Mouse (Mus musculus) thymus, postnatal 10 days (tissue): ENCODE measurements around the gene Emc8.

ENCODE experiments used
- DNase-seq, 2 experiments: peaks; one replicate each; pipeline ENCODE4 v3.0.0; 2021; ENCODE audit warnings: low spot score in 2 of 2

Emc8 gene

DNA sequence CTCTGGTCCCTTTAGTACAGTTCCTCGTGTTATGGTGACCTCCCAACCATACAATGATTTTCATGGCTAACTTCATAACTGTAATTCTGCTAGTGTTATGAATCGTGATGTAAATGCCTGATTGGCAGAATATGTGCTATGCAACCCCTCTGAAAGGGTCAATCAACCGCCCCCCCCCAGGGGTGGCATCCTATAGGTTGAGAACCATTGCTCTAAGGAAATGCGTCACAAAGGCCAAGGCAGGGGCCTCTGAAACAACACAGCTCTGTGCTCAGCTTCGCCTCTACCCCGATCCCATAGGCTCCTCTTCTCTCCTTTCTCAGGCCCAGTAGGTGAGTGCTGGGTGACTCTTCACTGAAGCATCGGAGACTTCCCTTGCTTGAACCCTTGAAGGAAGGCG lies 17.2 kb upstream of the Emc8 start:
- no peak for DNase-seq

DNA sequence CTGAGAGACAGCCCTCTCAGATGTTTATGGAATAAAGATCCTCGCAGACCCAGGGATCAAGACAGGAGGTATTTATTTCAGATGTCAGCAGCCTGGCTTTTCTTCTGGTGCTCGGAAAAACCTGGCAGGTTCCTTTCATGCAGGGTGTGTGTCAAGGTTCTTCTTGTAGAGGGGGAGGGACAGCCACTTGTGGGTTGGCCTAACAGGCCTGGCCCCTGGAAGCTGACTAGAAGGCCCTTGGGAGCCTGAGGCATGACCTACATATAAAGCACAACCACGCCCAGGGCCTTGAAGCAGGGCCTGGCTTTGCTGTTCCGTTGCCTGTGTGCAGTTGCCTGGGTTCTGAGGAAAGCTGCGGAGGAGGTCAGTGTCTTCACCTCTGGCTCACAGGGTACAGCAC lies 16.7 kb upstream of the Emc8 start:
- DNase-seq, result no peak

DNA sequence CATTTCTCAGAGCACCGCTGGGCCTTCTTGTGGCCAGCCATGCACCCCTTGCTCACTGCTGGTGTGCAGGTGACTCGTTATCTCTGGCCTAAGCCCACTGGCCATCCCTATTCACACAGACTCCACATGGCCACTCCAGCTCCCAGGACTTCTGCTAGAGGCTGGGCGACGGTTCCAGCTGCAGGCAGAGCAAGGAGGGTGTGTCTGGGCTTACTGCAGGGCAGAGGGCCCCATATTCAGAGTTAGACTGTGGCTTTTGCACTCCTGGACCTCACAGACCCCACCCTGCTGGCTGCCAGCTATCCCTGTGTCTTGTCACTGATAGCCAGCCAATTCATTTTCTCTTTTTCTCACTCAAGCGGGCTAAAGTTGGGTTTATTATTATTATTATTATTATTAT lies 15.7 kb upstream of the Emc8 start:
- no peak for DNase-seq

DNA sequence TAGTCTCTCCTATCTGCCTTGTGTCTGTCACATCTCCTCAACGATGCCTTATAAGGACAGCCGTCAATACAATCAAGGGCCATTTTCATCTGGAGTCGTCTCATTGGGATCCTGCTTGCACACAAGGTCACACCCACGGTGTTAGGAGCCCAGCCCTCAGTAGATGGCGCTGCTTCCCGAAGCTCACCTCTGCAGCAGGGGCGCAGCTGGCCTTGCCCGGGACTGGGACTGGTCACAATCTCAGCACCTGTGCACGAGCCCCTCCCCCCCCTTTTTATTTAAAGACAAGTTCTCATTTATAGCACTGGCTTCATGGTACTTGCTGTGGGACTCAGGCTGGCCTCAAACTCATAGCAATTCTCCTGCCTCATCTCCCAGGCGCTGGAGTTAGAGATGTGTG lies 15.2 kb upstream of the Emc8 start:
- DNase-seq, result peak; percentile 62 to 83

DNA sequence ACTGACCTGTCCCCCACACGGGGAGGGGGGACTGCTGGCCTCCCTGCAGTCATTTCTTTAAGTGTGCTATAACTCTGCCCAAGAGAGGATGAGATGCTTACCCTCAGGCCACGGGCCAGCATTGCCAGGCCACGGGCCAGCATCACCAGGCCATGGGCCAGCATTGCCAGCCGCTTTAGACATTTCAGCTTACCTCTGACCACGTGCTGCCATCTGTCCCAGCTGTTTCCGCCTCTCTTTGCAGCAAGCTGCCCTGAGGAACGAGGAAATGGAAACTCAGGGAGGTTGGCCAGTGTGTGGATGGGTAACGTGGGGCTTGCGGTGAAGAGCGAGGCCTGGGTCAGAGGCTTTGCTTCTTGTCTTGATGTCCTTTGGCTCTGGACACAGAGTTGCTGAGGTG lies 12.7 kb upstream of the Emc8 start:
- DNase-seq, result no peak

DNA sequence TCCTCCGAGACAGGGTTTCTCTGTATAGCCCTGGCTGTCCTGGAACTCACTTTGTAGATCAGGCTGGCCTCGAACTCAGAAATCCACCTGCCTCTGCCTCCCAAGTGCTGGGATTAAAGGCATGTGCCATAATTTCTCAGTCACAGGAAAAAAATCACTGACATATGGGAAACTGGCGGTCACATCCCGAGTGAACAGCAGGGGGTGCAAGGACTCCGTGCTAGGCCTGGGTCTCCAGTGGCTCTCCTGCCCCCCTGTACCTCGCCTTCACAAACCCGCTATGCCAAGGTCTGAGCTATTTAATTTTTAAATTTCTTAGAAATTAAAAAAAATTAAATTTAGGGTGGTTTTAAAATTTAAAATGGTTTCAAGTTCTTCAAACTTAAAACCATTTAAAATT lies 12.0 kb upstream of the Emc8 start:
- DNase-seq, result peak; percentile 28 to 76

DNA sequence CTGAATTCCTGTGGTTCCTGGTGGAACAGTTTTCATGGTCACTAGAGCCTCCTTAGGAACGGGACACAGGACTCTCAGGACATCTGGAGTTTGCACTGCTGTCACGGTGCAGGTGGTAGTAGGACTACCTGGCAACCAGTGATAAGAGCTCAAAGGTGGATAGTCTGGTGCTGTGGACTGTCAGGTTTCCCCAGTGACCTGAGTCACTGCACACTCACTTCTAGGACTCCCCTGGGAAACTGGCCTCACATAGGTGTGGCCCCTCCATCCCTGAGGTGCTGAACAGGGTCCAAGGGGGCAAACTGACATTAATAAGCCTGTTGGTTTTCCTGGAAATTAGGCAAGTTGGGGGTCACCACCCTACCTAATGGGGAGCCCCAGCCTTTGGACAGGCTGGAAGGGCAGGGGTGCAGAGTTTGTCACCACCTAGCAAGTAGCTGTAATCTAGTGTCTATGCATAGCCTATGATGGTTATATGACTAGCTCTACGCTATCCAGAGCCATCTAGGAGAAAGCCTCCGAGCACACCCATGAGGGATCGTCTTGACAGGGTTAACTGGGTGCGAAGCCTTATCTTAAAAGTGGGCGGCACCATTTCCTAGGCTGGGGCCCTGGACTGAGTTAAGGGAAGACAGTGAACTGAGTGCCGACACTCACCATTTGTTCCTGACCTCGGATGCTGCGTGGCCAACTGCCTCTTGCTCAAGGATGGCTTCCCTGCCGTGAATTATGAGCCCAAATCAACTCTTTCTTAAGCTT lies 11.4 kb upstream of the Emc8 start:
- DNase-seq, result no peak

DNA sequence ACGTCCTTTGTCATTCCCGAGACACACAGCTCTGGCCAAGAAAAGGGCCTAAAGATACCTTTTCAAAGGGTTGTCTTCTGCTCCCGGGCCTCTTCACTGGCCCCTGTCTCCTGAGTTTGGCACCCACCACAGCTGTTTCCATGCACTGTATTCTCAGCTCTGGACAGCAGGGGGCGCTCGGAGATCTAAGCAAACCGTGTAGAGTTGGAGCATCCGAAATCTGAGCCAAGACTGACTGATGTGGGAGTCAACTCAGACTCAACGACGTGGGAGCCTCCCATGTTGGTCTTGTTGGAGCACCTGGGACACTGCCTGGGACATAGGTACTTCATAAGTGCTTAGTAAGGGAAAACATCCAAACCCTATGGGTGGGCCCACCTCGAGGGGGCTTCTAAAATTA lies 10.1 kb upstream of the Emc8 start:
- peak; percentile 57 to 90 for DNase-seq

DNA sequence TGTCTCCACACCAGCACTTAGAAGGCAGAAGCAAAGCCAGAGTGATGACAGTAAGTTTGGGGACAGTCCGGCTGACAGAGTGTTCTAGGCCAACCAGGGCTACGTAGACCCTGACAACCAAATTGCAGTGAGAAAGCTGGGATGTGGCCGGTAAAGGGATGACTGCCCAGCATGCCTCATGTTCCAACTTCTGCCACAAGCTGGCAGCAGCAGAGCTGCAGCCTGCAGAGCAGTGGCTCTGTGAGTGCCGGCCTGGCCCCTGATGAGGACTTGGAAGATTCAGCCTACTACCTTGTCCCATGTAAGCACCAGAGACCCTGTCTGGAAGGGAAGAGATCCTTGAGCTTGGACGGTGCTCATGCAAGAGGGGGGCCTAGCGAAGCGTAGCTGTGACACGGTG lies 7.3 kb upstream of the Emc8 start:
- no peak for DNase-seq

DNA sequence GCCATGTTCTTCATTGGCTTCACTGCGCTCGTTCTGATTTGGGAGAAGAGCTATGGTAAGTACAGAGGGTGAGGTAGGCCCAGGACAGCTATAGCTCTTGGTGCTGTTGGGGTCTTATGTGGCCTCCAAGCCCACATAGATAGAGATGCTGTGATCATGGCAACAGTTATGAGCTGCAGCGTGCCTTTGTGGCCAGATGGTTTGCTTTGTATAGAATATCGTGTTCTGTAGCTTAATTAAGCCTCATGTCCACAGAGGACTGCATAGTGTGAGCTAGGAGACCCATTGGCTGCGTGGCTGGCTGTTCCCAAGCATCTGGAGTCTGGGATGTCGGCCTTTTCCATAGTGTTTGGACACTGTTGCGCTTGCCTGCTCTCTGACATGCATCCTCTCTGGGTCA lies 4.9 kb upstream of the Emc8 start:
- DNase-seq, result no peak

DNA sequence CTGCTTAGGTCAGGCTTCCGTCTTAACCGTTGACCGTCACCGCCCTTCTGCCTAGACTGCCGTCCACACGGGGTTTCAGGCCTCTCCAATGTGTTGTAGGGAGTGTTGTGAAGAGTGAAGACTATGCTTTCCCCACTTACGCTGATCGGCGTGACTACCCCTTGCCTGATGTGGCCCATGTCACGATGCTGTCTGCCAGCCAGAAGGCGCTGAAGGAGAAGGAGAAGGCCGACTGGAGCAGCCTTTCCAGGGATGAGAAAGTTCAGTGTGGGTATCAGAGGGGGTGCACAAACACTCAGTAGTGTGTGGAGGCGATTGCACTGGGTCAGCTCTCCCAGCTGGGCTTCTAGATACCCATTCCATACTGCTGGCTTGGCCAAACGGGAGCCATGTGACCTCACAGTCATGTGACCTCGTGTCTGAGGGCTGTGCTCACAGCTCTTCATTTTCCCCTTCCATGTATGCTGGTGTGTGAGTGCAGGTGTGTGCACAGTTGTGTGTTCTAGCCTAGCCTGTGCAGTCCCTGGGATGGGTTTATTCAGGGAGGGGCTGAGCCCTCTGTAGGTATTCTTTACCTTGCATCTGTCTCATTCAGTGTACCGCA lies 4.4 kb upstream of the Emc8 start:
- no peak for DNase-seq

DNA sequence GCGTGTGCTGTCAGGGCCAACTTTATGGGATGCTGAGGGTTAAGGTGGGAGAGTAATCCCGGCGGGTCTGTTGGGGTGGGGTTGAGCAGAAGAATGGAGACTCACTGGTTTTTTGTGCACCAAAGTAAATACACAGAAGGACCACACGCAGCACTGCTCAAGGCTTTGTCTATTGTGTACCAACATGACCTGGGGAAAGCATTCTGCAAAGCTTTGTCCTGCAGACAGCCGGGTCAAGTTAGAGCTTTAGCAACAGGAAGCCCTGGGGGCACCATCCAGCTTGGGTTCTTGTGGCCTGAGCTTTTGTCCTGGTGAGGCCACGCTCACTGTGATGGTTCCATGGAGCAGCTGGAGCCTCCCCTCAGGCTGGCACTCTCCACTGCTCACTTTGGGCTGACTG lies 3.4 kb upstream of the Emc8 start:
- no peak for DNase-seq

DNA sequence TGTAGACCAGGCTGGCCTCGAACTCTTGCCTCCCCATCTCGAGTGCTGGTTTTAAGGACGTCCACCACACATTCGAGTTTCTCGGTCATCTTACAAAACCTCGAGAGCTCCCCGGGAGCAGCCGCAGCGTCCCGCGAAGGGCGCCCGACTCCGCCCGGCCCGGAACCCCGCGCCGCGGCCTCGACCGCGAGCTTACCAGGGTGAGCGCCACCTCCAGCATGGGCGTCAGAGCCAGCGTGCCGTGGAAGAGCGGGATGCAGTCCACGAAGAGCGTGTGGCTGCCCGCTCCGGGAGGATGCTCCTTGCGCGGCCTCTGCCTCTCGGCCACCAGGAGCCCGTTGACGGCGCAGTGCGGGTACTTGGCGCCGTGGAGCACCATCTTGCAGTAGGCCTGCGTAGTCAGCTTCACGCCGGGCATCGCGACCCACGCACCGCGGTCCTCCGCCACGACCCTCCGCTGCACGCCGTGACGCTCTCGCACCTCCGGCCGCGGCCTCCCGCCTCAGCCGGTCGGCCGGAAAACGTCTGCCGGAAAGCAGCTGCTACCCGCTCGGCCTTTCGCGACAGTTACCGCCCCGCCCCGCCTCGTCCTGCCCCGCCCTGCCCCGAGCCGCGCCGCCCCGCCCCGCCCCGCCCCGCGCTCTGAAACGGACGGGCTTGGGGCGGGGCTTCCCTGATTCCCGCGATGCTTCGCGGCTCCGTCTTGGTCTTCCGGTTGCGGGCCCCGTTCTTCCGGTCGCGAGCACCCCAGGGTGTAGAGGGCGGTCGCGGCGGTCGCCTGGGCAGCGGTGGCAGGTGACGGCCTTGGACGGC lies 606 bp downstream of the Emc8 start, which contains the start of the genes Gm27021 and Cox4i1:
Gm27021 (minus strand) TSS at position 519 of the 813 bp plus-strand sequence.
Cox4i1 (plus strand) TSS at position 662 of the 813 bp plus-strand sequence.
- peak; percentile 84 to 95 for DNase-seq

DNA sequence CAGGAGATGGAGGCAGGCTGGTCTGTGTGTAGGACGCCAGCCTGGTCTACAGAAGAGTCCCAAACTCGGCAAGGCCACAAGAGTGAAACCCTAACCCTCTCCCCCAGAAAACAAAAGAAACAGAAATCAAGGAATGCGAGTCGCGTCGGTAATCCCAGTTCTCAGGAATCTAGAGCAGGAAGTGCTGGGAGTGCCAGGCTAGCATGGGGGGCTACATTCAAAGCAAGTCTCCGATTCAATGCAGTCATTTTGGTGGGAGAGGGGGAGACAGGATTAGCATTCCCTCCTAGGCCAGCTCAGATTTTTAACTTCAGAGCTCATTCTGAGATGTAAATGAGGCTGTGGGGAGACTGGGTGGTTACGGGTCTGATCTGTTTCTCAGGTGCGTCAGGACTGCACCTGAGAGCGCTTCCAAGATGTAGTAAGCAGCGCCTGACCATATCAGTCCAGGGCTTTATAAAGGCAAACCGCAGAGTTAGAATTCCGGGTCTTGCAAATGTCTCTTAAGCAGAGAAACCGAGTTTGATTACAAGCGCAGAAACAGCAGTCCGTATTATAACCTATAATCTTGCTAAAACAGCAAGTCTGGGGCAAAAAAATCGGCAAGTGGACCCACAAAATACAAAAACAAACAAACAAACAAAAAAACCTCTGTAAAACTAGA lies 1.4 kb downstream of the Emc8 start:
- DNase-seq, result no peak

DNA sequence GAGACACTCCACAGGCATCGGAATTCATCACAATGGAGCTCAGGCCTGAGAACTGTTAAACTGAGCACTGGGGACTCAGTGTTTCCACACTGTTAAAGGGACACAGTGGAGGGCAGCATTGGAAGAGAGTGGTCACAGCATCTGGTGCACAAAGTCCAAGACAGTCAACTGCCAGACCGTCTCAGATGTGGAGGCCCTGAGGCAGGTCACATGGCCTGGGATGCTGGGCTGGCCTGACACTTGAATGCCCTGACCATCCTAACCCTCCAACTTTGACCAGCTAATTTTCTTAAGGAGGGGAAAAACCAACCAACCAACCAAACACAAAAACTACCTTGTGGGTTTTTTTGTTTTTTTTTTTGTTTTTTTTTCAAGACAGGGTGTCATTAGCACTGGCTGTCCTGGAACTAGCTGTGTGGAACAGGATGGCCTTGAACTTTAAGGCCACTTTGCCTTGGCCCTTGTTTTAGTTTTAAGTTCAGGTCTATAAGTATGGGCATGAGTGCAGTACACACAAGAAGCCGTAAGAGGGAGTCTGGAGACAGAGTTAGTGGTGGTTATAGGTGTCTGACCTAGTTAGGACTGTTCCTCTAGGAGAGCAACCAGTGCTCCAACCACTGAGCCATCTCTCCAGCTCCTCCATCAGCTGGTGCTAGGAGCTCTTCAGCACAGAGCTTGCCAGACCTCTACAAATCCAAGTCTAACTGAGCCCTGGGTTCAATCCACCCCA lies 2.5 kb downstream of the Emc8 start:
- peak in 1 of 2 experiments; percentile 25 for DNase-seq

DNA sequence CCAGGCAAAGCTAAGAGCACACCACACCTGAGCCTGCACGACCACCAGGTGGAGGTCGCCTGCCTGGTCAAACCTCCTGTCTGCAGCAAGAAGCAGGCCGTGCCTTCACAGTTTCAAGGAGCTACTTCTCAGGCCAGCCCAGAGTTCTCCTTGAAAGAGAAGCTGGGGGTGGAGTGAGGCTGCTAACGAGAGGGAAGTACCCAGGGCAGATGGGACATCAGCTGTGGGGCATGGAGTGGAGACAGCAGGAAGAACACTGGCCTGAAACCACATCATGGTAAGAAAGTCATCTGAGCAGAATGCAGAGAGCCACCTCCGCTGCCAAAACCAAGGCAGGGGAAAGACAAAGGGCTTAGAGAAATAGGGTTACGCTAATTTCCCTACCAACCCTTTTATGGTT lies 3.8 kb downstream of the Emc8 start:
- DNase-seq, result no peak

DNA sequence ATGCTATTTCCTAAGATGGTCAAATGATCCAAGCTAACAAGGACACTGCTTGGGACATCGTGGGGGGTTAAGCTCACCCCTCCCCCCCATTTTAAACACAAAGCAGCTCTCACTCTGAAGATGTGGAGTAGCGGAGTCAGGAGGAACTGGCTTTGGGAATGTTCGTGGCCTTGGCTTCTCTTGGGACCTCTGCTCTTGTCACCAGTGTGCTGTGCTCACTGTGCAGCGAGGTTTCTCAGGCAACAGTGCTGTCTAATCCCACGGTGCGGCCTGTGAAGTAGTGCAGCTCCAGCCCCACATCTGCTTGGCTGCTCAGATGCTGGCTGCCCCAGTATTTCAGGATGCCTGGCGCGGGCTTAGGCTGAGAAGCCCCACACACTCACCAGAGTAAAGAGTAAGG lies 11.0 kb downstream of the Emc8 start:
- no peak for DNase-seq

DNA sequence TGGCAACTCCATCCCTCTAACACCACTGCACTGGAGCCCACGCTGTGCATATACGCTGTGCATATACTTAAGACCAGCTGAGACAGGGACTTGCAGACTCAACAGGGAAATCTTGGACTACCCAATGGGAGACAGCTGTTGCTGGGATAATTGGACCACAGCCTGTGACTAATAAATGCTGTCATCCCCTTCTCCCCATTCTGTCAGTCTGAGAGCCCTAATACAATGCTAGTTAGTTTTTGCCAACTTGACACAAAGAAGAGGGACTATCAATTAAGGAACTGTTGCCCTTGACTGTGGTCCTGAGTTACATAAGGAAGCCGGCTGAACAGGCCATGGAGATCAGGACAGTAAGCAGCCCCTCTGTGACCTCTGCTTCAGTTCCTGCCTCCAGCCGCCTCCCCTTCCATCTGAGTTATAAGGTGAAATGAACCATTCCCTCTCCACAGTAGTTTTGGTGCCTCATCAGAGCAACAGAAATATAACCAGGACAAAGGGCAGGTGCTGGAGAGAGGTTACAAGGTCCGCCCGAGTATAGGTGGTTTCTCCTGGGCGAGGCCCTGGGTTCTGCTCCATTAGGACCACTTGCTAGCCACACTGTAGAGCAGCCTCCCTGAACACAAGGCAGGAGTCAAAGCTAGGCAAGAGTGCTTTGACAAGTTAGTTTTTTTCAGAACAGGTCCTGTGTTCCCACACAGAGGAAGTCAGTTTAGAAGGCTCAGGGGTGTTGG lies 11.9 kb downstream of the Emc8 start:
- DNase-seq, result no peak

DNA sequence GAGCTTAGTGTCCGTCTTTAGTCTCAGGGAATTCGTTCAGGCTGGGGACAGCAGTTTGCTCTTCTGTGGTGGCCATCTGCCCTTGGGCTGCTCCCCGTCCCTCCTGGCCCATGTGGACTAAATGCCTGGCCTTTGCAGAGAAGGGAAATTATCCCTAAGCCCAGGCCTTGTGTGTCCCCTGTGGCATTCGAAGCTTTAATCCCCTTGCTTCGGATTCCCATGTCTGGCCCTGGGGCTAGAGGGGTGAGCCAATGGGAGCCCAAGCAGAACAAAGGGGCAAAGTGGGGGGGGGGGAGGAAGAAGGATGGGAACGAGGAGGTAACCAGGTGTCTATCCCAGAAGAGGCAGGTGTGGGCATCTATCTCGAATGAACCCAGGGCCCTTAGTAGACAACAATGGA lies 20.8 kb downstream of the Emc8 start, which contains the start of gene 1190005I06Rik:
1190005I06Rik (minus strand) TSS at position 101 of the 400 bp plus-strand sequence.
- no peak for DNase-seq

DNA sequence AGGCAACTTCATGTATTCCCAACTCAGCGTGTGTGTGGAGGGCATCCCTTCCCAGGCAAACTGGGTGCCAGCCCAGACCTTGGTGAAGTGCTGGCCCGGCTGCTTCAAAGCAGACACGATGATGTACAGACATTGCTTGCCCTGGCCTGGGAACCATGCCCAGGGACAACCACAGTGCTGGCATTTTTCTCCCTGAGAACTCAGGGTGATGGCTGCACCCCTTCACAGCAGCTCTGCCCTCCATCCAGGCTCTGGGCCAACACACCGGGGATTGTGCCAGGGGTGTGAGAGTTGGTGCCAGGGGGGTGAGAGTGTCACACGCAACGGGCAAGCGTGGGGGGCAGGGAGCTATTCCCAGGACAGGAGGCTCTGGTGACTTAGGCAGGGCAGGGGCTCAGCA lies 23.7 kb downstream of the Emc8 start:
- no peak for DNase-seq
